Mouse (Mus musculus) ovary, postnatal 14 days (tissue): Measurements from ENCODE around the gene Cracr2b.

Source experiments
- DNase-seq: peaks from one replicate; pipeline ENCODE4 v3.0.0; 2022; ENCODE audit warnings: low spot score

Cracr2b gene

GRCm38 (mm10) chr7:141454967-141455551 is 5.8 kb upstream of the Cracr2b start, which contains the start of gene Pnpla2:
Pnpla2 (plus strand) TSS chr7:141455198.
- peak; percentile 88 for DNase-seq

- DNase-seq: no peak
Measured at GRCm38 (mm10) chr7:141455610-141456314, 5.1 kb upstream of the Cracr2b start.

- DNase-seq: no peak
Measured at GRCm38 (mm10) chr7:141456739-141457138, 4.2 kb upstream of the Cracr2b start.

- no peak for DNase-seq
Measured at GRCm38 (mm10) chr7:141457236-141457635, 3.7 kb upstream of the Cracr2b start.

GRCm38 (mm10) chr7:141457986-141458660 is 2.8 kb upstream of the Cracr2b start:
- no peak for DNase-seq

- no peak for DNase-seq
Measured at GRCm38 (mm10) chr7:141458661-141459060, 2.2 kb upstream of the Cracr2b start.

- DNase-seq: no peak
Measured at GRCm38 (mm10) chr7:141459301-141459711, 1.6 kb upstream of the Cracr2b start.

GRCm38 (mm10) chr7:141460001-141460390 is 898 bp upstream of the Cracr2b start:
- DNase-seq: no peak

- DNase-seq: no peak
Measured at GRCm38 (mm10) chr7:141461521-141462332, 833 bp downstream of the Cracr2b start.

- DNase-seq: no peak
Measured at GRCm38 (mm10) chr7:141462333-141462821, 1.5 kb downstream of the Cracr2b start.

- no peak for DNase-seq
Measured at GRCm38 (mm10) chr7:141463824-141464602, 3.1 kb downstream of the Cracr2b start.

- DNase-seq: no peak
Measured at GRCm38 (mm10) chr7:141464603-141465201, 3.8 kb downstream of the Cracr2b start.

- DNase-seq: no peak
Measured at GRCm38 (mm10) chr7:141465388-141466044, 4.6 kb downstream of the Cracr2b start.

GRCm38 (mm10) chr7:141466045-141466394 is 5.1 kb downstream of the Cracr2b start:
- no peak for DNase-seq

GRCm38 (mm10) chr7:141466607-141467148 is 5.8 kb downstream of the Cracr2b start:
- DNase-seq: no peak

GRCm38 (mm10) chr7:141467230-141468030 is 6.5 kb downstream of the Cracr2b start, which contains the start of gene Cd151:
Cd151 (plus strand) TSS chr7:141467392.
- peak; percentile 85 for DNase-seq

GRCm38 (mm10) chr7:141468164-141468521 is 7.2 kb downstream of the Cracr2b start:
- no peak for DNase-seq

GRCm38 (mm10) chr7:141468522-141469211 is 7.8 kb downstream of the Cracr2b start:
- no peak for DNase-seq

- DNase-seq: no peak
Measured at GRCm38 (mm10) chr7:141469352-141469751, 8.5 kb downstream of the Cracr2b start.
